9 mouse cellular contexts compared by ENCODE assay signal in genomic region chr5:123431524-123432304, GRCm38 (mm10). TPM values are rescaled to one million over a fixed set of nuclear protein-coding genes. Genes with fewer than 3 reads are reported as not detected.
DNase-seq lines count a peak whose midpoint lies in the region; ATAC-seq lines count a peak whose summit lies in the region.
"Had no signal": no experiment of that assay in that cellular context is flagged by ENCODE, and none has a peak within 500 bp of the region (broad histone marks: within the 10 kb centered on the region; RNA-seq: fewer than 3 reads in every experiment).

No protein-coding gene starts in this region.

- no peak overlapping the region for H3K4me2 ChIP-seq in neural tube, embryonic 13.5 days
- H3K4me2 ChIP-seq in heart, embryonic 16.5 days (ENCODE audit: low read depth, low read length): no peak overlapping the region
- no peak overlapping the region for H3K4me2 ChIP-seq in liver, embryonic 11.5 days

- 68% methylated on average over 13 of the region's 13 CpGs for WGBS in neural tube, embryonic 13.5 days
- 49% methylated on average over 13 of the region's 13 CpGs for WGBS in heart, embryonic 16.5 days
- WGBS in liver, embryonic 11.5 days: 88% methylated on average over 13 of the region's 13 CpGs

- peak overlapping the region; percentile 35; the same call in 1 of the 2 replicates for H3K27ac ChIP-seq in neural tube, embryonic 13.5 days (replicated peaks)
- peak overlapping the region; percentile 71 for H3K27ac ChIP-seq in heart, embryonic 16.5 days (ENCODE audit: low read length)
- H3K27ac ChIP-seq in liver, embryonic 11.5 days (ENCODE audit: low read depth, low read length): no peak overlapping the region

- H3K36me3 ChIP-seq in neural tube, embryonic 13.5 days: no peaks in the 10 kb centered on the region
- no peaks in the 10 kb centered on the region for H3K36me3 ChIP-seq in heart, embryonic 16.5 days (ENCODE audit: control insufficient read depth, insufficient read depth)
- H3K36me3 ChIP-seq in liver, embryonic 11.5 days (ENCODE audit: control insufficient read depth, insufficient read depth, low read length): no peaks in the 10 kb centered on the region

- ATAC-seq in neural tube, embryonic 13.5 days (ENCODE audit: low read depth): no peak
- ATAC-seq in heart, embryonic 16.5 days (replicated peaks; ENCODE audit: extremely low read depth, insufficient read depth, low FRiP score): no peak; the same call in 1 of the 2 replicates
- ATAC-seq in liver, embryonic 11.5 days (replicated peaks; ENCODE audit: low FRiP score): no peak

- H3K4me3 ChIP-seq in neural tube, embryonic 13.5 days: no peak overlapping the region
- no peak overlapping the region for H3K4me3 ChIP-seq in heart, embryonic 16.5 days (ENCODE audit: low read length)
- H3K4me3 ChIP-seq in liver, embryonic 11.5 days (ENCODE audit: low read depth, low read length): no peak overlapping the region
- H3K4me3 ChIP-seq: myocyte had no signal

- DNase-seq in neural tube, embryonic 10.5 days (ENCODE audit: extremely low spot score, low spot score): no peak
- peak; percentile 71 for DNase-seq in cerebellum, adult 9-10 months
- peak; percentile 78 to 81 for DNase-seq in kidney, postnatal 25 days
- DNase-seq in lung, postnatal 4 days: peak; percentile 78 to 79
- no peak for DNase-seq in liver, embryonic 11.5 days (ENCODE audit: low spot score)
- DNase-seq in thymus, postnatal 10 days (ENCODE audit: low spot score in 2 of 2): no peak

- H3K9ac ChIP-seq in neural tube, embryonic 13.5 days: no peak overlapping the region
- no peak overlapping the region for H3K9ac ChIP-seq in heart, embryonic 16.5 days (ENCODE audit: low read length)
- H3K9ac ChIP-seq in liver, embryonic 11.5 days (ENCODE audit: low read depth, low read length): no peak overlapping the region

- peaks cover 27% of the 10 kb centered on the region for H3K4me1 ChIP-seq in neural tube, embryonic 13.5 days (replicated peaks)
- peaks cover 26% of the 10 kb centered on the region for H3K4me1 ChIP-seq in heart, embryonic 16.5 days (ENCODE audit: control insufficient read depth, insufficient read depth, low read length)
- H3K4me1 ChIP-seq in liver, embryonic 11.5 days (replicated peaks; ENCODE audit: control insufficient read depth, insufficient read depth, low read length): peaks cover 3% of the 10 kb centered on the region; the same call in 1 of the 2 replicates

- H3K9me3 ChIP-seq in neural tube, embryonic 13.5 days: no peaks in the 10 kb centered on the region
- H3K9me3 ChIP-seq in heart, embryonic 16.5 days (replicated peaks; ENCODE audit: control insufficient read depth, low read length): peaks cover 1% of the 10 kb centered on the region
- H3K9me3 ChIP-seq in liver, embryonic 11.5 days (ENCODE audit: control insufficient read depth, low read length): no peaks in the 10 kb centered on the region

- H3K27me3 ChIP-seq in neural tube, embryonic 13.5 days: no peaks in the 10 kb centered on the region
- no peaks in the 10 kb centered on the region for H3K27me3 ChIP-seq in heart, embryonic 16.5 days (ENCODE audit: control insufficient read depth, insufficient read depth, low read length)
- H3K27me3 ChIP-seq in liver, embryonic 11.5 days (replicated peaks; ENCODE audit: control insufficient read depth, insufficient read depth, low read length): no peaks in the 10 kb centered on the region

RNA-seq across cellular contexts. Expression of gene Mlxip, which starts 37.1 kb away (rescaled TPM):
- 23.5 and 28.4 TPM in 2 replicates for polyA plus RNA-seq in neural tube, embryonic 13.5 days (2015; fragmentation: Nextera tagmentation; extraction: Ambion mirVana)
- 12.3 and 12.4 TPM in 2 replicates for polyA plus RNA-seq in heart, embryonic 16.5 days (2015; fragmentation: Nextera tagmentation; extraction: Ambion mirVana)
- polyA plus RNA-seq in liver, embryonic 11.5 days (2014; fragmentation: Nextera tagmentation; extraction: Ambion mirVana): 13.7 and 14.0 TPM in 2 replicates

RNA-seq across cellular contexts. Expression of gene Lrrc43, which starts 57.4 kb away (rescaled TPM):
- polyA plus RNA-seq in neural tube, embryonic 13.5 days (2015; fragmentation: Nextera tagmentation; extraction: Ambion mirVana): 0.10 TPM in 1 of 2 replicates, not detected in the other
- polyA plus RNA-seq in heart, embryonic 16.5 days (2015; fragmentation: Nextera tagmentation; extraction: Ambion mirVana): 0.07 and 0.09 TPM in 2 replicates
- not detected in 2 replicates for polyA plus RNA-seq in liver, embryonic 11.5 days (2014; fragmentation: Nextera tagmentation; extraction: Ambion mirVana)
- polyA plus RNA-seq: myocyte had no signal

RNA-seq across cellular contexts. Expression of gene Il31, which starts 57.6 kb away (rescaled TPM):
- not detected in 2 replicates for polyA plus RNA-seq in neural tube, embryonic 13.5 days (2015; fragmentation: Nextera tagmentation; extraction: Ambion mirVana)
- polyA plus RNA-seq in heart, embryonic 16.5 days (2015; fragmentation: Nextera tagmentation; extraction: Ambion mirVana): not detected in 2 replicates
- polyA plus RNA-seq in liver, embryonic 11.5 days (2014; fragmentation: Nextera tagmentation; extraction: Ambion mirVana): not detected in 2 replicates
- polyA plus RNA-seq: myocyte had no signal

Comparison
In these comparisons a context has a peak if more than half of its experiments do, and no peak if none do; other contexts are left out.
1. DNase-seq: peak in cerebellum, adult 9-10 months (single experiment), kidney, postnatal 25 days (2 of 2) and lung, postnatal 4 days (2 of 2); none in neural tube, embryonic 10.5 days (single experiment), liver, embryonic 11.5 days (single experiment) and thymus, postnatal 10 days (0 of 2).